Mouse (Mus musculus) kidney, adult 11 months (tissue): ENCODE results near the gene Xxylt1.

Experiments
- DNase-seq: peaks from one replicate; pipeline ENCODE4 v3.0.0; 2022

Gene Xxylt1

GRCm38 (mm10) chr16:31081125-31081664, at the start of gene Xxylt1:
Xxylt1 (minus strand) TSS chr16:31081432.
- DNase-seq: peak; percentile 95

- DNase-seq: no peak
Observed at GRCm38 (mm10) chr16:31128116-31128515, 46.9 kb upstream of the Xxylt1 start.

- no peak for DNase-seq
Observed at GRCm38 (mm10) chr16:31124991-31125390, 43.8 kb upstream of the Xxylt1 start.

- no peak for DNase-seq
Observed at GRCm38 (mm10) chr16:31121612-31122011, 40.4 kb upstream of the Xxylt1 start.

- no peak for DNase-seq
Observed at GRCm38 (mm10) chr16:31113596-31113995, 32.4 kb upstream of the Xxylt1 start.

GRCm38 (mm10) chr16:31101352-31101751, 20.1 kb upstream of the Xxylt1 start:
- no peak for DNase-seq

GRCm38 (mm10) chr16:31099906-31100305, 18.7 kb upstream of the Xxylt1 start:
- no peak for DNase-seq

GRCm38 (mm10) chr16:31094036-31094435, 12.8 kb upstream of the Xxylt1 start:
- no peak for DNase-seq

GRCm38 (mm10) chr16:31093186-31093585, 12.0 kb upstream of the Xxylt1 start:
- DNase-seq: no peak

- DNase-seq: no peak
Observed at GRCm38 (mm10) chr16:31081891-31082290, 659 bp upstream of the Xxylt1 start.

- peak; percentile 67 for DNase-seq
Observed at GRCm38 (mm10) chr16:31080573-31081051, 620 bp downstream of the Xxylt1 start.

- DNase-seq: no peak
Observed at GRCm38 (mm10) chr16:31077396-31077795, 3.8 kb downstream of the Xxylt1 start.

GRCm38 (mm10) chr16:31076436-31076835, 4.8 kb downstream of the Xxylt1 start:
- DNase-seq: no peak

GRCm38 (mm10) chr16:31074324-31074908, 6.8 kb downstream of the Xxylt1 start:
- DNase-seq: no peak

- DNase-seq: no peak
Observed at GRCm38 (mm10) chr16:31071731-31072130, 9.5 kb downstream of the Xxylt1 start.

GRCm38 (mm10) chr16:31070358-31071133, 10.7 kb downstream of the Xxylt1 start:
- DNase-seq: peak; percentile 74

- DNase-seq: no peak
Observed at GRCm38 (mm10) chr16:31069211-31070166, 11.7 kb downstream of the Xxylt1 start.

GRCm38 (mm10) chr16:31068280-31068679, 13.0 kb downstream of the Xxylt1 start:
- peak; percentile 36 for DNase-seq

- peak; percentile 55 for DNase-seq
Observed at GRCm38 (mm10) chr16:31066344-31067098, 14.7 kb downstream of the Xxylt1 start.

- DNase-seq: no peak
Observed at GRCm38 (mm10) chr16:31064782-31065181, 16.4 kb downstream of the Xxylt1 start.

- no peak for DNase-seq
Observed at GRCm38 (mm10) chr16:31062918-31063317, 18.3 kb downstream of the Xxylt1 start.

- no peak for DNase-seq
Observed at GRCm38 (mm10) chr16:31061246-31061880, 19.9 kb downstream of the Xxylt1 start.
